Mouse (Mus musculus): ENCODE measurements around the gene Pla2g5.

DNA sequence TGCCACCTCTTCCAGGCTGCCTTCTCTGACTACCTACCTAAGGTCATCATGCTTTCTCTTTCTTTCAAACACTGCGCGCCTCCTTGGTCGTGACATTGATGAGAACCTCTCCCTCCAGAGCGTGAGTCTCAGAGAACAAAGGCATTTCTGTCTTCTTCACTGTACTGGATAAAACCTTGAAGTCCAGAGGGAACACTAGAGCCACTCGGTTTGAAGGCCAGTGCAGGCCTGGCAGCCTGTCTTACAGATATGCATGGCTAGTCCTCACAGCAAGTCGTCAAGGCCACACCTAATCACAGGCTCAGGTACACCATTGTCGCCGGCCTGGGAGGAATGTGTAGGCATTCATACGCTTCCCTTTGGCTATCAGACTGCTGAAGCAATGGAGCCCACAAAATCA is 47.1 kb downstream of the Pla2g5 start:
- TF ChIP-seq CTCF (IDR thresholded peaks at IDR 0.05; ENCODE audit: borderline replicate concordance, extremely low read depth, insufficient read depth, insufficient read length), result no peak
- no peak for TF ChIP-seq POLR2A (IDR thresholded peaks at IDR 0.05; ENCODE audit: borderline replicate concordance, extremely low read depth, insufficient read depth, insufficient read length, poor library complexity, severe bottlenecking)
